Mouse (Mus musculus): ENCODE data around the gene Trat1. TPM values are rescaled to one million over a fixed set of nuclear protein-coding genes. Genes with fewer than 3 reads are reported as not detected.

The Trat1 gene
- polyA plus RNA-seq (2015; fragmentation: Nextera tagmentation; extraction: Ambion mirVana): 0.18 and 0.46 TPM in 2 replicates

GRCm38 (mm10) chr16:48771971-48772445 lies at the start of gene Trat1:
TSS of gene Trat1 (minus strand) at chr16:48772021.
- 65% methylated on average over 3 of the region's 3 CpGs for WGBS
- no peak within 1 kb of the TSS for H3K4me3 ChIP-seq

GRCm38 (mm10) chr16:48818524-48818923 lies 46.7 kb upstream of the Trat1 start:
- Histone ChIP-seq H3K36me3 (no peaks in the 10 kb centered on the region), H3K27ac (no peak overlapping the region), H3K4me1 (no peaks in the 10 kb centered on the region), H3K4me2 (no peak overlapping the region), H3K9me3 (no peaks in the 10 kb centered on the region), H3K27me3 (no peaks in the 10 kb centered on the region), H3K4me3 (no peak overlapping the region), H3K9ac (no peak overlapping the region)
- WGBS: 93% methylated on average over 6 of the region's 6 CpGs
- no peak for ATAC-seq (ENCODE audit: borderline replicate concordance, extremely low read depth, low FRiP score, low TSS enrichment)

More at GRCm38 (mm10) chr16:48771971-48772445, at the start of gene Trat1:
- H3K27ac ChIP-seq: no peak within 1 kb of the TSS
- H3K27me3 ChIP-seq: no peaks in the 10 kb centered on the region
- no peak within 1 kb of the TSS for H3K4me2 ChIP-seq
- ATAC-seq (ENCODE audit: borderline replicate concordance, extremely low read depth, low FRiP score, low TSS enrichment): no peak
- H3K36me3 ChIP-seq: no peaks in the 10 kb centered on the region
- no peaks in the 10 kb centered on the region for H3K9me3 ChIP-seq
- H3K9ac ChIP-seq: no peak within 1 kb of the TSS
- no peaks in the 10 kb centered on the region for H3K4me1 ChIP-seq

GRCm38 (mm10) chr16:48816695-48817094 lies 44.9 kb upstream of the Trat1 start, which contains the start of gene Retnlb:
TSS of gene Retnlb (plus strand) at chr16:48816856.
- peak; percentile 27; the same call in 1 of the 2 replicates for ATAC-seq (ENCODE audit: borderline replicate concordance, extremely low read depth, low FRiP score, low TSS enrichment)
- Histone ChIP-seq H3K27me3 (no peaks in the 10 kb centered on the region), H3K9me3 (no peaks in the 10 kb centered on the region), H3K27ac (no peak within 1 kb of the TSS), H3K4me1 (peaks cover 9% of the 10 kb centered on the region; the same call in 1 of the 2 replicates), H3K36me3 (no peaks in the 10 kb centered on the region), H3K4me2 (no peak within 1 kb of the TSS), H3K9ac (no peak within 1 kb of the TSS), H3K4me3 (no peak within 1 kb of the TSS)
- 70% methylated on average over 2 of the region's 2 CpGs for WGBS

GRCm38 (mm10) chr16:48811881-48812436 lies 40.1 kb upstream of the Trat1 start:
- no peak overlapping the region; the same call in 1 of the 2 replicates for H3K27ac ChIP-seq
- no peak overlapping the region for H3K4me2 ChIP-seq
- H3K9me3 ChIP-seq: no peaks in the 10 kb centered on the region
- no peak for ATAC-seq (ENCODE audit: borderline replicate concordance, extremely low read depth, low FRiP score, low TSS enrichment)
- no peak overlapping the region for H3K9ac ChIP-seq
- peaks cover 9% of the 10 kb centered on the region; the same call in 1 of the 2 replicates for H3K4me1 ChIP-seq
- H3K27me3 ChIP-seq: no peaks in the 10 kb centered on the region
- WGBS: 22% methylated on average over 7 of the region's 7 CpGs
- H3K36me3 ChIP-seq: no peaks in the 10 kb centered on the region
- no peak overlapping the region for H3K4me3 ChIP-seq

GRCm38 (mm10) chr16:48809374-48809773 lies 37.6 kb upstream of the Trat1 start:
- no peak for ATAC-seq (ENCODE audit: borderline replicate concordance, extremely low read depth, low FRiP score, low TSS enrichment)
- WGBS: 54% methylated on average over 2 of the region's 2 CpGs
- no peaks in the 10 kb centered on the region for H3K9me3 ChIP-seq
- H3K4me3 ChIP-seq: no peak overlapping the region
- H3K4me2 ChIP-seq: no peak overlapping the region
- no peak overlapping the region for H3K27ac ChIP-seq
- H3K9ac ChIP-seq: no peak overlapping the region
- H3K27me3 ChIP-seq: no peaks in the 10 kb centered on the region
- peaks cover 9% of the 10 kb centered on the region; the same call in 1 of the 2 replicates for H3K4me1 ChIP-seq
- no peaks in the 10 kb centered on the region for H3K36me3 ChIP-seq

GRCm38 (mm10) chr16:48806521-48806920 lies 34.7 kb upstream of the Trat1 start:
- Histone ChIP-seq H3K4me3 (no peak overlapping the region), H3K9me3 (no peaks in the 10 kb centered on the region), H3K9ac (no peak overlapping the region), H3K27me3 (no peaks in the 10 kb centered on the region), H3K27ac (no peak overlapping the region), H3K4me2 (no peak overlapping the region), H3K4me1 (no peaks in the 10 kb centered on the region), H3K36me3 (no peaks in the 10 kb centered on the region)
- no peak for ATAC-seq (ENCODE audit: borderline replicate concordance, extremely low read depth, low FRiP score, low TSS enrichment)
- WGBS: 77% methylated on average over 1 of the region's 1 CpGs

- Histone ChIP-seq H3K9me3 (no peaks in the 10 kb centered on the region), H3K27ac (no peak overlapping the region), H3K4me3 (no peak overlapping the region), H3K9ac (no peak overlapping the region), H3K36me3 (no peaks in the 10 kb centered on the region), H3K27me3 (no peaks in the 10 kb centered on the region), H3K4me1 (no peaks in the 10 kb centered on the region), H3K4me2 (no peak overlapping the region)
- 50% methylated on average over 1 of the region's 1 CpGs for WGBS
- no peak for ATAC-seq (ENCODE audit: borderline replicate concordance, extremely low read depth, low FRiP score, low TSS enrichment)
These were observed 33.6 kb upstream of the Trat1 start for GRCm38 (mm10) chr16:48805412-48805811.

- Histone ChIP-seq H3K27me3 (no peaks in the 10 kb centered on the region), H3K4me3 (no peak overlapping the region), H3K9me3 (no peaks in the 10 kb centered on the region), H3K27ac (no peak overlapping the region), H3K36me3 (no peaks in the 10 kb centered on the region), H3K9ac (no peak overlapping the region), H3K4me1 (no peaks in the 10 kb centered on the region), H3K4me2 (no peak overlapping the region)
- WGBS: 87% methylated on average over 2 of the region's 2 CpGs
- ATAC-seq (ENCODE audit: borderline replicate concordance, extremely low read depth, low FRiP score, low TSS enrichment): no peak
These were observed 29.1 kb upstream of the Trat1 start for GRCm38 (mm10) chr16:48800906-48801305.

- ATAC-seq (ENCODE audit: borderline replicate concordance, extremely low read depth, low FRiP score, low TSS enrichment): no peak
- 83% methylated on average over 3 of the region's 3 CpGs for WGBS
These were observed 27.6 kb upstream of the Trat1 start for GRCm38 (mm10) chr16:48799470-48799869.

GRCm38 (mm10) chr16:48798285-48798684 lies 26.5 kb upstream of the Trat1 start:
- Histone ChIP-seq H3K36me3 (no peaks in the 10 kb centered on the region), H3K9ac (no peak overlapping the region), H3K27ac (no peak overlapping the region), H3K4me3 (no peak overlapping the region), H3K9me3 (no peaks in the 10 kb centered on the region), H3K27me3 (no peaks in the 10 kb centered on the region), H3K4me2 (no peak overlapping the region), H3K4me1 (no peaks in the 10 kb centered on the region)
- ATAC-seq (ENCODE audit: borderline replicate concordance, extremely low read depth, low FRiP score, low TSS enrichment): no peak
- 28% methylated on average over 3 of the region's 3 CpGs for WGBS

More at GRCm38 (mm10) chr16:48799470-48799869, 27.6 kb upstream of the Trat1 start:
- no peak overlapping the region for H3K27ac ChIP-seq
- H3K36me3 ChIP-seq: no peaks in the 10 kb centered on the region
- no peaks in the 10 kb centered on the region for H3K27me3 ChIP-seq
- no peaks in the 10 kb centered on the region for H3K4me1 ChIP-seq
- no peak overlapping the region for H3K4me3 ChIP-seq
- no peak overlapping the region for H3K4me2 ChIP-seq
- H3K9me3 ChIP-seq: no peaks in the 10 kb centered on the region
- no peak overlapping the region for H3K9ac ChIP-seq

GRCm38 (mm10) chr16:48788704-48789185 lies 16.9 kb upstream of the Trat1 start:
- Histone ChIP-seq H3K36me3 (no peaks in the 10 kb centered on the region), H3K27ac (no peak overlapping the region), H3K4me3 (no peak overlapping the region), H3K9ac (no peak overlapping the region), H3K9me3 (no peaks in the 10 kb centered on the region), H3K4me2 (no peak overlapping the region), H3K27me3 (no peaks in the 10 kb centered on the region), H3K4me1 (no peaks in the 10 kb centered on the region)
- WGBS: 36% methylated on average over 4 of the region's 4 CpGs
- peak; percentile 52 for ATAC-seq (ENCODE audit: borderline replicate concordance, extremely low read depth, low FRiP score, low TSS enrichment)

- H3K27me3 ChIP-seq: no peaks in the 10 kb centered on the region
- H3K9ac ChIP-seq: no peak overlapping the region
- H3K36me3 ChIP-seq: no peaks in the 10 kb centered on the region
- H3K9me3 ChIP-seq: no peaks in the 10 kb centered on the region
- no peaks in the 10 kb centered on the region for H3K4me1 ChIP-seq
- WGBS: 68% methylated on average over 3 of the region's 3 CpGs
- no peak overlapping the region for H3K4me2 ChIP-seq
- no peak for ATAC-seq (ENCODE audit: borderline replicate concordance, extremely low read depth, low FRiP score, low TSS enrichment)
- H3K4me3 ChIP-seq: no peak overlapping the region
- no peak overlapping the region for H3K27ac ChIP-seq
These were observed 14.4 kb upstream of the Trat1 start for GRCm38 (mm10) chr16:48786258-48786657.
